Mouse (Mus musculus): ENCODE data around the gene Crbn. TPM values are rescaled to one million over a fixed set of nuclear protein-coding genes. Genes with fewer than 3 reads are reported as not detected.

Gene Crbn
- 22.9 and 23.5 TPM in 2 replicates for polyA plus RNA-seq (2016; fragmentation: Nextera tagmentation; extraction: Ambion mirVana)

DNA sequence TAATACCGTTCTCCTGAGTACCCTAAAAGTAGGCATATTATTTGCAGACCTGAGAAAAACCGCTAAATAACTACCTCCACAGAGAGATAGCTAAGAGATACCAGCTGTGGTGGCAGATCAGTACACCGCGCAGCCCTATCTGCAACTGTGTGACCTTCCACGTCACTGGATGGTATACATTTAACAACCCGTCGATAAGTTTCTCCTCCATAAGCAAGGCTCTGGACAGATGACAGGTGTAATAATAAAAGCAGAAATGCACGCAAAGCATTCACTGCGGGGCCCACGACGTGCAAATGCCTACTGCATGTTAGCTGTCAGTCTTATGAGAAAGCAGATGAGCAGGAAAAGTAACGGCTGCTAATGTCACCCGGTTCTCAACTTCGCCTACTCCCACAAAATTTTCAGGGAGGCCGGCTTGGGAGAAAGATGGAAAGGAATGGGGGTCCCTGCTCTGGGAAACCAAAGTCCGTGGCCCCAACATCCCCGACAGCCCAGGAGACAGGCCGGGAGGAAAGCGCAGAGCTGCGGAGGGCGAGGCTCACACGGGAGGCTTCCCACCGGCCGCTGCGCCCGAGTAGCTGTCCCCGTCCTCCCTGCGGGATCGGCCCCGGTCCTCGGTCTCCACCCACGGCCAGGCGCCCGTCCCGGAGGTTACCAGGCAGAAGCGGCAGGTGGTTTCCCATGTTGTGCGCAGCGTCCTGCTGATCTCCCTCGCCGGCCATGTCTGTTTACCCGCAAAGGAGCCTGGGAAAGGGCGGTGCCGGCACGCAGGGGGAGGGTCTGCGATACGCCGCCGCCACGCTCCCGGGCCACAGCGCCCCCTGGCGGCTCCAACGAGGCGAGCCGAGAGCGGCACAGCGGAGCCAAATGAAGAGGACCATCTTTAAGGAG is at the start of gene Crbn:
Gene Crbn (minus strand): TSS at position 745 of the 894 bp plus-strand sequence.
- Histone ChIP-seq H3K27ac (peak within 1 kb of the TSS; percentile 67), H3K27me3 (replicated peaks) (no peaks in the 10 kb centered on the region), H3K36me3 (peaks cover 7% of the 10 kb centered on the region), H3K9ac (peak within 1 kb of the TSS; percentile 84), H3K9me3 (replicated peaks) (no peaks in the 10 kb centered on the region), H3K4me1 (peaks cover 14% of the 10 kb centered on the region), H3K4me3 (peak within 1 kb of the TSS; percentile 93), H3K4me2 (peak within 1 kb of the TSS; percentile 82)
- 2% methylated on average over 57 of the region's 57 CpGs for WGBS (ENCODE audit: insufficient replicate concordance)
- ATAC-seq, result peak; percentile 92

DNA sequence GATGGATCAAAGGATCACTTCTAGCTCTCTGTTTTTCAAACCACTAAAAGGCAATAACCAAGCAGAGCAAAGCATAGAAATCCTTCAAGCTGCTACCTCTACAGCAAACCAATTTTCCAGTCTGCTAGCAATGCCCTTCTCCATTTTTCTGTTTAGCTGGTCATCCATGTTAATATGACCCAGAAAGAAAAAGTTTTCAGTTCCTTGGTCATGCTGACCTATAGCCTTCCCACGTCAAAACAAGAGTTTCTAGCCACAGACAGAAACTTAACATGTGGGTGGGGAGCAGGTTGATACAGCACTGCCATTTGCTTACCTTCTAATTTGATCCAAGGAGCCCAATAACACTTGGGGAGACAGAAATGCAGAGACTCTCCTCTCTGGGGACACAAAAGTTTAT is 40.3 kb upstream of the Crbn start:
- no peak overlapping the region for H3K27ac ChIP-seq
- H3K4me3 ChIP-seq, result no peak overlapping the region
- no peak overlapping the region for H3K4me2 ChIP-seq

DNA sequence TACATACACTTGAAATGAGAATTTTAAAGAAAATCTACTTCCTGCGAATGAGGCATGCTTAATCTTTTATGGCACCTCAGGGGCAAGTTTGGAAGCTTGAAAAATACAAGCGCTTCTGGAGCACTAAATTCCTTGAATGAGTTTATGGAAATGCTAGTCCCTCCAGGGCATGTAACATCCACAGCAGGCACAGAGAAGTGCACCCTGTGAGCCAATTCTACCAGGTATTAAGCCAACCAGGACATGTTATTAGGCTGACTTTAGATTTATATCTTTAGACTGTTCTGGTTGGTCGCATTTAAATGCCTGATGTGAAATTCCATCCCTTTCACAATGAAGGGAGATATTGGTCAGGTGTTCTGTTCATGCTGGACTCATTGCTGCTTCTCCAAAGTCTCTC is 38.2 kb upstream of the Crbn start:
- Histone ChIP-seq H3K4me2 (no peak overlapping the region), H3K4me3 (no peak overlapping the region), H3K4me1 (no peaks in the 10 kb centered on the region), H3K36me3 (no peaks in the 10 kb centered on the region), H3K9me3 (replicated peaks) (no peaks in the 10 kb centered on the region), H3K27me3 (replicated peaks) (no peaks in the 10 kb centered on the region), H3K27ac (no peak overlapping the region), H3K9ac (no peak overlapping the region)
- ATAC-seq, result no peak
- WGBS (ENCODE audit: insufficient replicate concordance), result 69% methylated on average over 3 of the region's 3 CpGs

More for the DNA sequence above, 40.3 kb upstream of the Crbn start:
- no peaks in the 10 kb centered on the region for H3K9me3 ChIP-seq (replicated peaks)
- no peaks in the 10 kb centered on the region for H3K36me3 ChIP-seq
- H3K9ac ChIP-seq, result no peak overlapping the region
- 47% methylated on average over 1 of the region's 1 CpGs for WGBS (ENCODE audit: insufficient replicate concordance)
- no peak for ATAC-seq
- H3K4me1 ChIP-seq, result no peaks in the 10 kb centered on the region
- H3K27me3 ChIP-seq (replicated peaks), result no peaks in the 10 kb centered on the region

DNA sequence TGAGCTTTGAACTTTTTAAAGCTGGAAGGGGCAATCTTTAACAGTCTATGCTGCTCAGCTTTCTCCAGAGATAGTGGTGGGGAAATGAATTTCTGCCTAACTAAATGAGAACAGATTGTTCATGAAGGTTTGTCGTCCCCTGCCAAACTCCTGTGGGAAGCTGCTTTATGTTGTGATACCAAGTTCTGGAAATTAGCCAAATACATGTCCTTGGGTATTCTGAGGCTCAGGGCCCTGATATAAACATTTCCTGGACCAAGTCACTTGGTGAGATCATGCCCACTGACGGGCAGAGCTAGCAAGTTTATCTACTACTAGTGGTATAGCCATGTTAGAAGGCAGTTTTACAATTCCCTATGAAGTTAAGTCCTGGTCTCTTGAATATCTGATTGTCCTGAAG is 35.4 kb upstream of the Crbn start:
- Histone ChIP-seq H3K9me3 (replicated peaks) (no peaks in the 10 kb centered on the region), H3K27me3 (replicated peaks) (no peaks in the 10 kb centered on the region), H3K27ac (no peak overlapping the region), H3K4me2 (no peak overlapping the region), H3K36me3 (no peaks in the 10 kb centered on the region), H3K4me1 (no peaks in the 10 kb centered on the region), H3K4me3 (no peak overlapping the region), H3K9ac (no peak overlapping the region)
- no peak for ATAC-seq
- whole genome bisulfite sequencing (ENCODE audit: insufficient replicate concordance), result 56% methylated on average over 2 of the region's 2 CpGs

DNA sequence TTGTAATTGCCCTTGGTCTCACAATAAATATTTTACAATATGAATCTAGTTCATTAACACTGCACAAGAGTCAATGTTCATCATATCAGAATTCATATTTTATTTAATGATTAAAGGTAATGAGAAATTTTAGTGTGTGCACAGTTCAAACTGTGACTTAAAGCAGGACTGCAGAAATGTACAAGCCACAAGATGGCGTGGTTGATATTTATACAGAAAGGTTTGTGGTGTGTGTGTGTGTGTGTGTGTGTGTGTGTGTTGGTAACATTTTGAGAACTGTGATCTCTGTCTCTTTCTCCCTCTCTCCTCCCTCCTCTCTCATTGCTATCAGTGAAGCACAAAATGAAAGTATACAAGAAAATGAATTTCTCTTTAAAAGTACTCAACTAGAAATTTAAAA is 22.5 kb upstream of the Crbn start:
- no peak for ATAC-seq
- Histone ChIP-seq H3K27me3 (replicated peaks) (no peaks in the 10 kb centered on the region), H3K4me3 (no peak overlapping the region), H3K36me3 (no peaks in the 10 kb centered on the region), H3K9ac (no peak overlapping the region), H3K4me1 (no peaks in the 10 kb centered on the region), H3K9me3 (replicated peaks) (no peaks in the 10 kb centered on the region), H3K4me2 (no peak overlapping the region), H3K27ac (no peak overlapping the region)
- WGBS (ENCODE audit: insufficient replicate concordance), result 45% methylated on average over 1 of the region's 1 CpGs

DNA sequence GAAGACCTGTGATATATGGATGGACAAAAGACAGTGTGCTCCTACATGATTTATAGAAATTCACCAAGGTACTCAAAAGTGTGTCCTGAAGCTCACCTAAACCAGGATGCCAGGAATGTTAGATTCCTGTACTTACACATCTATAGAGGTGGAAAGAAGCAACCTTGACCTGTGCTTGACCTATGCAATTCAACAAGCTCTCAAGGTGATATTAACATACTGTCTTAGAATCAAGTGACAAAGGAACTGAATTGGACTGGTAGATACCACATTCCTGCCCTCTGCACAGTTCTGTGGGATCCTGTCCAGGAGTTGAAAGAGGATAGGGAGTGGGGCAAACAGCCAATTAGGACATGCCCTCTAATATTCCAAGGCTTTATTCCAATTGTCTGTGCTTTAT is 20.7 kb upstream of the Crbn start:
- Histone ChIP-seq H3K9me3 (replicated peaks) (no peaks in the 10 kb centered on the region), H3K4me1 (no peaks in the 10 kb centered on the region), H3K27ac (no peak overlapping the region), H3K36me3 (no peaks in the 10 kb centered on the region), H3K4me3 (no peak overlapping the region), H3K27me3 (replicated peaks) (no peaks in the 10 kb centered on the region), H3K9ac (no peak overlapping the region), H3K4me2 (no peak overlapping the region)
- no peak for ATAC-seq

DNA sequence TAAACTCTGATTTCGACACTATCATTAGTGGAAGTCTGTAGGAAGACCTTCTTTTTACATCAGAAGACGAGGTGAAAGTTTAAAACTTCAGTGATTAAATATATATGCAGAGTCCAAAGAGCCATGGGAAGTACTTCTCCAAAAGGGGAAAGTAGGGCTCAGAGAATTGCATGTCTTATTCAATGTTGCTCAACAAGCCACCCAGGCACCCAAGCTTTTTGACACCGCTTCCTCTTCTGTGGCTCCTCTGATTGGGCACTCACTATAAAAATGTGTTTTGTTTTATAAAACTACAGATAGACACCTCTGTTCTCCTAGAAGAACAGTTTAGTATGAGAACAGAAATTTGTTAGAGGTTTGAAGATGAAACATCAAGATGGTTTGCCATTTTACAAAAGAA is 20.0 kb upstream of the Crbn start:
- H3K4me1 ChIP-seq, result no peaks in the 10 kb centered on the region
- no peaks in the 10 kb centered on the region for H3K27me3 ChIP-seq (replicated peaks)
- no peak overlapping the region for H3K4me3 ChIP-seq
- H3K36me3 ChIP-seq, result no peaks in the 10 kb centered on the region
- no peak overlapping the region for H3K9ac ChIP-seq
- H3K4me2 ChIP-seq, result no peak overlapping the region
- no peak overlapping the region for H3K27ac ChIP-seq
- WGBS (ENCODE audit: insufficient replicate concordance), result 52% methylated on average over 3 of the region's 3 CpGs
- ATAC-seq, result no peak
- no peaks in the 10 kb centered on the region for H3K9me3 ChIP-seq (replicated peaks)

DNA sequence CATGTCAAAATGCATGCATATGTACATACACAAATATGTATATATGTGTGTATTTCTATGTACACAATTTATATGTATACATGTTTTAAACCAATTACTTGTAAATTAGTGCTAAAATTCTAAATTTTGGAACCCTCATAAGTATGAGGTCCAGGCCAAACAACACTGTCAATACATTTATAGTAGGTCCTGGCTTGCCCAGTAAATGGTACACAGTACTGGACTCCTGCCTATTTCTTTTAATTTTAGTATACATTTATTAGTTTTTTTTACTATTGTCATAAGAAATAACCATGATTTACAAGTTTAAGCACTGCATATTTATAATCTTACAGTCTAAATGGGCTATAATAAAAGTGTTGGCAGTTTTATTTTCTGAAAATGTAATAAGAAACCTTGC is 19.4 kb upstream of the Crbn start:
- H3K27ac ChIP-seq, result no peak overlapping the region
- H3K9me3 ChIP-seq (replicated peaks), result no peaks in the 10 kb centered on the region
- no peaks in the 10 kb centered on the region for H3K4me1 ChIP-seq
- H3K36me3 ChIP-seq, result no peaks in the 10 kb centered on the region
- H3K4me3 ChIP-seq, result no peak overlapping the region
- H3K4me2 ChIP-seq, result no peak overlapping the region
- no peaks in the 10 kb centered on the region for H3K27me3 ChIP-seq (replicated peaks)
- no peak for ATAC-seq
- H3K9ac ChIP-seq, result no peak overlapping the region

DNA sequence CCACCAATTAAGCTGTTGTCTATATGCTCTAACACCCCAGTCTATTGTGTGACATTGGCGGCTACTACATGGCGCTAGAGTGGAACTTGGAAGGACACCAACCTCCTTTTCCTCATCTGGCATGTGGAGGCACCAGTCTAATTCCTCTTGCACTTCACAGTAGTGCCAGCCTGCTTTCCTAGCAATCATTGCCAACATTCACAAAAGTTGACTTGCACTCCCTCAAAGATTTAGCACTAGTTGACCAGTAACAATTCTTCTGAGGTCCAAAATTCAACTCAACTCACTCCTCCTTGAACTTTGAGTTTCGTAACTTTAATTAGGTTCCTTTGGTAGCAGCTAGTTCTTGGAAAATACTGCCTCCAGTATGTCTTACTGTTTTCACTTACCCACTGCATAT is 10.8 kb upstream of the Crbn start:
- WGBS (ENCODE audit: insufficient replicate concordance), result 76% methylated on average over 3 of the region's 3 CpGs
- Histone ChIP-seq H3K36me3 (no peaks in the 10 kb centered on the region), H3K27me3 (replicated peaks) (no peaks in the 10 kb centered on the region), H3K4me3 (no peak overlapping the region), H3K9me3 (replicated peaks) (no peaks in the 10 kb centered on the region), H3K9ac (no peak overlapping the region), H3K27ac (no peak overlapping the region), H3K4me1 (no peaks in the 10 kb centered on the region), H3K4me2 (no peak overlapping the region)
- no peak for ATAC-seq

DNA sequence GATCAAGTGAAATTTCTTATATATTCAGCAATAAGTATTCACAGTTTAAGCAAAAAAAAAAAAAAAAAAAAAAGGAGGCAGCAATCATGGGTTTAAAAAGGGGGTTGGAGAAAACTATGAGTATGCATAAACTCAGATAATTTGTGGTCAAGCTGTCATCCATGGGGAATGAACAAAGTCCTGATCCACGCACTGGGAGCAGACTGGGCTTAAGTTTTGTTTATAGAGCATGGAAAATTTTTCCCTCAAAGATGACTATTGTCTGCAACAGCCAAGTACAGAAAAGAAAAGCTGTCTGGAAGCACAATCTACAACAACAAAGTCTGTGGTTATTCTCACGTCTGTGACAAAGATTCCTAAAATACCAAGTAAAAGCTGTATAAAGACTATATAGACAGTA is 9.3 kb upstream of the Crbn start:
- Histone ChIP-seq H3K4me1 (no peaks in the 10 kb centered on the region), H3K9ac (no peak overlapping the region), H3K27me3 (replicated peaks) (no peaks in the 10 kb centered on the region), H3K4me2 (no peak overlapping the region), H3K27ac (no peak overlapping the region), H3K36me3 (no peaks in the 10 kb centered on the region), H3K9me3 (replicated peaks) (no peaks in the 10 kb centered on the region), H3K4me3 (no peak overlapping the region)
- ATAC-seq, result no peak
- WGBS (ENCODE audit: insufficient replicate concordance), result 40% methylated on average over 2 of the region's 2 CpGs

DNA sequence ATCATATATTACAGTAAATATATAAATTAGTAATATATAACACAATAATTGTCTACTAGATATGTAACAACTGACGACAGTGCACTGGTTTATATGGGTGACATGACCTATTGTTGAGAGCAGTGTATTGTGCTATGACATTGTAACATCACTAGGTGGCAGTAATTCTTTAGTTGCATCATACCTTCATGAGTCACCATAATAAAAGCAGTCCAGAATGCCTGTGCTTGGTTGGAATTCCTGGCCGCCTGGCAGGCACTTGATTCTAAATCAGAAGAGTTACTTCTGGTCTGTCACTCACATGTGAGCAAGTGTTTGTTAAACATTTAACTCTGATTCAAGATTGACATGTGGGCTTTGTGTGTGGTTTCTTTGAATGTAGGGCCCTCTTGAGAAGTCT is 5.0 kb upstream of the Crbn start:
- H3K9ac ChIP-seq, result no peak overlapping the region
- no peak overlapping the region for H3K4me3 ChIP-seq
- no peak overlapping the region for H3K4me2 ChIP-seq
- no peak for ATAC-seq
- no peak overlapping the region for H3K27ac ChIP-seq
- no peaks in the 10 kb centered on the region for H3K27me3 ChIP-seq (replicated peaks)
- no peaks in the 10 kb centered on the region for H3K4me1 ChIP-seq
- WGBS (ENCODE audit: insufficient replicate concordance), result 33% methylated on average over 2 of the region's 2 CpGs
- no peaks in the 10 kb centered on the region for H3K9me3 ChIP-seq (replicated peaks)
- no peaks in the 10 kb centered on the region for H3K36me3 ChIP-seq

DNA sequence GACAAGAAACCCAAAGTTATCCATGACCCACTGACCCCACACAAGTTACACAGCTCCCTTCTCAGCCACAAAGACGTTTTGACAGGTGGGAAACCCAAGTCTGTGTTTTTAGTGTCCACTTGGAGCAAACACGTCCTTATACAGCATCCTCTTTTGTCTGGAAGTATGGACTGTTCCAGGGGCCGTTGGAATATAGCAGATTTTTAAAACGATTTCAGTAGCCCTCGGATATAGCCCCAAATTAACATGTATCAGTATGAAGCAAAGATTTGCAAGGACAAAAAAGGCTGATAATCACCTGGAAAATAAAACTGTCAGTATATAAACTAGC is 315 bp upstream of the Crbn start:
- ATAC-seq, result no peak; the same call in 1 of the 2 replicates
- whole genome bisulfite sequencing (ENCODE audit: insufficient replicate concordance), result 42% methylated on average over 5 of the region's 5 CpGs
- H3K9ac ChIP-seq, result peak overlapping the region; percentile 84; the same call in 1 of the 2 replicates
- H3K27me3 ChIP-seq (replicated peaks), result no peaks in the 10 kb centered on the region
- H3K4me2 ChIP-seq, result peak overlapping the region; percentile 82
- H3K36me3 ChIP-seq, result peaks cover 2% of the 10 kb centered on the region; the same call in 1 of the 2 replicates
- H3K4me1 ChIP-seq, result peaks cover 14% of the 10 kb centered on the region
- H3K9me3 ChIP-seq (replicated peaks), result no peaks in the 10 kb centered on the region
- H3K27ac ChIP-seq, result no peak overlapping the region
- H3K4me3 ChIP-seq, result peak overlapping the region; percentile 93
